Mouse (Mus musculus): Measurements from ENCODE around the gene Hmmr.

- TF ChIP-seq GATA1 (IDR thresholded peaks at IDR 0.05; ENCODE audit: borderline replicate concordance, low read length) = no peak
- no peak for TF ChIP-seq FLI1 (IDR thresholded peaks at IDR 0.05; ENCODE audit: low read length)
These were observed 8.5 kb upstream of the Hmmr start for GRCm38 (mm10) chr11:40741605-40742262.

All from megakaryocyte, embryonic 14.5 days (primary cell).